Mouse (Mus musculus): ENCODE results near the gene Nab1. TPM values are rescaled to one million over a fixed set of nuclear protein-coding genes. Genes with fewer than 3 reads are reported as not detected.
"Not testable (repeated sequence)": the region's sequence is repeated elsewhere in the genome, so short reads cannot be mapped to it uniquely, and the experiment has no call there.

Gene Nab1
- polyA plus RNA-seq (2015; fragmentation: Nextera tagmentation; extraction: Ambion mirVana): 11.3 and 11.6 TPM in 2 replicates

- H3K9me3 ChIP-seq (replicated peaks; ENCODE audit: control insufficient read depth, low read length): no peaks in the 10 kb centered on the region
- no peaks in the 10 kb centered on the region for H3K36me3 ChIP-seq (ENCODE audit: control insufficient read depth, insufficient read depth, low read length)
- H3K4me3 ChIP-seq (replicated peaks; ENCODE audit: low read length): peak within 1 kb of the TSS; percentile 81
- no peaks in the 10 kb centered on the region for H3K27me3 ChIP-seq (ENCODE audit: control insufficient read depth, insufficient read depth, low read length)
- peak within 1 kb of the TSS; percentile 91 for H3K27ac ChIP-seq (ENCODE audit: low read length)
- peak within 1 kb of the TSS; percentile 96 for H3K9ac ChIP-seq (ENCODE audit: low read length)
- WGBS: under 1% methylated on average over 49 of the region's 80 CpGs
- peak within 1 kb of the TSS; percentile 74 for H3K4me2 ChIP-seq (ENCODE audit: low read depth, low read length)
- peaks cover 3% of the 10 kb centered on the region; the same call in 1 of the 2 replicates for H3K4me1 ChIP-seq (ENCODE audit: control insufficient read depth, insufficient read depth, low read length)
- ATAC-seq (ENCODE audit: insufficient read depth, low FRiP score): peak; percentile 92
Observed at GRCm38 (mm10) chr1:52500314-52500981, at the start of gene Nab1. TSS of gene Nab1 (minus strand) at chr1:52500679.

DNA sequence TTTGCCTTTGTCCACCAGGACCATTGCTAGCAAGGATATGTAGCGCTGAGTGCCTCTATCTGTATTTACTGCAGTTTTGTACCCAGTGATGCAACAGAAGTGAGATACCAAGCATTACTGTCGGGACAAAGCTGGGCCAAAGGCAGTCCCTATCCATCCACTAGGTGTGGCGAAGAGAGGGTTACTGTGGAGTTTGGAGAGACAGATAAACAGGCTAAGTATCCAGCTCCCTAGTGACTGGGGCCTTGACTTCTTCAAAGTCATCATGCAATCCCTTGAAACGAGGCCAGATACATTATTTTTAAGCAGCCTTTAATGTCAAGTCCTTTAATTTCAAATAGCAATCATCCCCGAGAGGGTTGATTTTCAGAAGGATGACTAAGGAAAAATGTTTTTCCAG is 47.0 kb upstream of the Nab1 start:
- no peak overlapping the region for H3K4me2 ChIP-seq (ENCODE audit: low read depth, low read length)
- no peak for ATAC-seq (ENCODE audit: insufficient read depth, low FRiP score)
- H3K9me3 ChIP-seq (replicated peaks; ENCODE audit: control insufficient read depth, low read length): 0 out of 2 replicates have a peak, but pooled peaks cover 6% of the 10 kb centered on the region
- H3K27me3 ChIP-seq (ENCODE audit: control insufficient read depth, insufficient read depth, low read length): no peaks in the 10 kb centered on the region
- no peak overlapping the region for H3K27ac ChIP-seq (ENCODE audit: low read length)
- no peak overlapping the region for H3K4me3 ChIP-seq (replicated peaks; ENCODE audit: low read length)
- H3K36me3 ChIP-seq (ENCODE audit: control insufficient read depth, insufficient read depth, low read length): no peaks in the 10 kb centered on the region
- no peak overlapping the region for H3K9ac ChIP-seq (ENCODE audit: low read length)
- WGBS: 79% methylated on average over 5 of the region's 5 CpGs
- H3K4me1 ChIP-seq (ENCODE audit: control insufficient read depth, insufficient read depth, low read length): no peaks in the 10 kb centered on the region

DNA sequence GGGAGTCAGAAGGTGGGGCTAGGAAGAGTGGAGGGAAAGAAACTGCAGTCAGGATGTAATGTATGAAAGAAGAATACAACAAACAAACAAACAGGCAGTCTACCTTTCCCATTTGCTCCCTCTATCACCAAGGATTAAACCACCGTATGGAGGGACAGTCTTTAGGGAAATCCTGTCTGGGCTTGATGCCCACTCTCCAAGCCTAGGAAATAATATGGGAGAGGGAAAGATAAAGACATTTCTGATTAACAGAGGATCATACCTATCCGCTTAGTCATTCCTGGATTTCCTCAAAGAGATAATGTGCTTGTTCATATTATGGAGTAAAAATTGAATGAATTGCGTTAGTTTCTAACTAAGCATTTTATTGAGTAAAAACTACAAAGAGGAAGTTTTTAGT is 46.3 kb upstream of the Nab1 start:
- Histone ChIP-seq H3K36me3 (ENCODE audit: control insufficient read depth, insufficient read depth, low read length) (no peaks in the 10 kb centered on the region), H3K4me2 (ENCODE audit: low read depth, low read length) (no peak overlapping the region), H3K4me1 (ENCODE audit: control insufficient read depth, insufficient read depth, low read length) (no peaks in the 10 kb centered on the region), H3K9me3 (replicated peaks; ENCODE audit: control insufficient read depth, low read length) (0 out of 2 replicates have a peak, but pooled peaks cover 6% of the 10 kb centered on the region), H3K9ac (ENCODE audit: low read length) (no peak overlapping the region), H3K27ac (ENCODE audit: low read length) (no peak overlapping the region), H3K4me3 (replicated peaks; ENCODE audit: low read length) (no peak overlapping the region), H3K27me3 (ENCODE audit: control insufficient read depth, insufficient read depth, low read length) (no peaks in the 10 kb centered on the region)
- ATAC-seq (ENCODE audit: insufficient read depth, low FRiP score): no peak
- 78% methylated on average over 3 of the region's 3 CpGs for WGBS

- H3K9ac ChIP-seq (ENCODE audit: low read length); H3K27ac ChIP-seq (ENCODE audit: low read length); H3K4me1 ChIP-seq (ENCODE audit: control insufficient read depth, insufficient read depth, low read length); H3K4me3 ChIP-seq (replicated peaks; ENCODE audit: low read length); H3K36me3 ChIP-seq (ENCODE audit: control insufficient read depth, insufficient read depth, low read length); ATAC-seq (ENCODE audit: insufficient read depth, low FRiP score); H3K27me3 ChIP-seq (ENCODE audit: control insufficient read depth, insufficient read depth, low read length); H3K9me3 ChIP-seq (replicated peaks; ENCODE audit: control insufficient read depth, low read length); H3K4me2 ChIP-seq (ENCODE audit: low read depth, low read length): not testable (repeated sequence)
- WGBS: 74% methylated on average over 3 of the region's 3 CpGs
Observed at GRCm38 (mm10) chr1:52540124-52540523, 39.6 kb upstream of the Nab1 start.

DNA sequence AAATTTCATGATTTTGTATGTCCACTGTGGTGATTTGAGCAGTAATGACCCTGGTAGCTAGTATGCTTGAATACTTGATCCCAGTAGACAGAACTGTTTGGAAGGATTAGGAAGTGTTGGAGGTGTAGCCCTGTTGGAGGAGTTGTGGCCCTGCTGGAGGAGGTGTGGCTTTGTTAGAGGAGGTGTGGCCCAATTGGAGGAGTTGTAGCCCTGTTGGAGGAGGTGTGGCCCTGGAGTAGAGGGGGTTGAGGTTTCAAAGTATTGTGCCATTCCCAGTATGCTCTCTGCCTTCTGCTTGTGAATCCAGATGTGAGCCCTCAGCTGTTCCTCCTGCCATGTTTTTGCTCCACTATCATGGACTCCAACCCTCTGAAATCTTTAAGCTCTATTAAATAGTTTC is 29.5 kb upstream of the Nab1 start:
- Histone ChIP-seq H3K27ac (ENCODE audit: low read length) (no peak overlapping the region), H3K36me3 (ENCODE audit: control insufficient read depth, insufficient read depth, low read length) (no peaks in the 10 kb centered on the region), H3K27me3 (ENCODE audit: control insufficient read depth, insufficient read depth, low read length) (no peaks in the 10 kb centered on the region), H3K4me3 (replicated peaks; ENCODE audit: low read length) (no peak overlapping the region), H3K9me3 (replicated peaks; ENCODE audit: control insufficient read depth, low read length) (no peaks in the 10 kb centered on the region), H3K4me2 (ENCODE audit: low read depth, low read length) (no peak overlapping the region), H3K4me1 (ENCODE audit: control insufficient read depth, insufficient read depth, low read length) (no peaks in the 10 kb centered on the region), H3K9ac (ENCODE audit: low read length) (no peak overlapping the region)
- no peak for ATAC-seq (ENCODE audit: insufficient read depth, low FRiP score)

DNA sequence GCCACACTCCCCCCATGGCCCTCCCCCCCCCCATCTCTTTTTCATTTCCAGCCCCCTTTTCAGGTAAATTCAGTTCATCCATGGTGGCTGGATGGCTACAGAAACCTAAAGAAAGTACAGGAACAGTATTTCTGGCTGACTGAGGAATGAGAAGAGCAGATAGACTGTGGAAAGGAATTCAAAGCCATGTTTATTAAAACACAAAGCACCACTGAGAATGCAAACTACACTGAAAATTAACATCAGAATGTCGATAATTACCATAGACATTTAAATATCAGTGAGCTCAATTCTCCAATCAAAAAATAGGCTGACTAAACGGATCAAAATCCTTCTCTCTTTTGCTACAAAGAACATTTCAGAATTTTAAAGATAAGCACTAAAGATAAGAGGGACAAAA is 27.2 kb upstream of the Nab1 start:
- H3K4me2 ChIP-seq (ENCODE audit: low read depth, low read length): no peak overlapping the region
- H3K9me3 ChIP-seq (replicated peaks; ENCODE audit: control insufficient read depth, low read length): no peaks in the 10 kb centered on the region
- WGBS: 48% methylated on average over 2 of the region's 2 CpGs
- ATAC-seq (ENCODE audit: insufficient read depth, low FRiP score): no peak
- no peak overlapping the region for H3K9ac ChIP-seq (ENCODE audit: low read length)
- 0 out of 2 replicates have a peak, but pooled peaks cover 2% of the 10 kb centered on the region for H3K4me1 ChIP-seq (ENCODE audit: control insufficient read depth, insufficient read depth, low read length)
- no peak overlapping the region for H3K27ac ChIP-seq (ENCODE audit: low read length)
- no peak overlapping the region for H3K4me3 ChIP-seq (replicated peaks; ENCODE audit: low read length)
- no peaks in the 10 kb centered on the region for H3K27me3 ChIP-seq (ENCODE audit: control insufficient read depth, insufficient read depth, low read length)
- H3K36me3 ChIP-seq (ENCODE audit: control insufficient read depth, insufficient read depth, low read length): no peaks in the 10 kb centered on the region

DNA sequence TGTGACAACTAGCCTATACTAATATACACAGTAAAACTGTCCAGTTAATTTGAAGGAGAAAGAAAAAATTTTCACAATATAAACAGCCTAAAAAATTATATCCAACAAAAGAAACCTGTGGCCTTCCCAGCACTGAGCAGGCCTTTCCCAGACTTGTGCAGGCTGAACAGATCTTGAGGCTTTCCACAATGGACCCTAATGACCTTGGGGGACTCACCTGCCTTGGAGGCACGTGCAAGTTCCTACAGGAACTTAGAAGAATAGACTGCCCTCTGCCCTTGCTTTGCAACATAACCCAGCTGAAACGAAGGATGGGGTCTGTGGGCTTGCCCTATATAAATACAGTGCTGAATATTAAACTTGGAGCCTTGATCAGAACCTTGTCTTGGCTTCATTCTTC is 26.8 kb upstream of the Nab1 start:
- ATAC-seq (ENCODE audit: insufficient read depth, low FRiP score): no peak

DNA sequence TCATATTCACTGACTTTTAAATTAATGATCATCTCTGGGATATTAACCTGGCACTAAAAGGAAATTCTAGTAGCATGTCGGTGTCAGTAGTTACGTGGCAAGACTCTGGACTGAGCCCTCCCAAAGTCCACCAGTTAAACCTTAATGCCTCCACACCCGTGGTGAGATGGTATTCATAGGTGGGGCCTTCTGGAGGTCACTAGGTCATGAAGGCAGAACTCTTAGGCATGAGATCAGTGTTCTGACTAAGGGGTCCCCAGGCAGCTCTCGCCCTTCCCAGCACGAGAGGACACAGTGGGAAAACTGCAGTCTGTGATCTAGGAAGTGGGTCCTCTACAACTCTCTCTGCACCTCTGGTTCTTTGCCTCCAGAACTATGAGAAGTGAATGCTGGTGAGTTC is 24.2 kb upstream of the Nab1 start:
- Histone ChIP-seq H3K4me1 (ENCODE audit: control insufficient read depth, insufficient read depth, low read length) (0 out of 2 replicates have a peak, but pooled peaks cover 2% of the 10 kb centered on the region), H3K36me3 (ENCODE audit: control insufficient read depth, insufficient read depth, low read length) (no peaks in the 10 kb centered on the region), H3K27ac (ENCODE audit: low read length) (no peak overlapping the region), H3K9me3 (replicated peaks; ENCODE audit: control insufficient read depth, low read length) (no peaks in the 10 kb centered on the region), H3K4me2 (ENCODE audit: low read depth, low read length) (no peak overlapping the region), H3K9ac (ENCODE audit: low read length) (no peak overlapping the region), H3K4me3 (replicated peaks; ENCODE audit: low read length) (no peak overlapping the region), H3K27me3 (ENCODE audit: control insufficient read depth, insufficient read depth, low read length) (no peaks in the 10 kb centered on the region)
- 72% methylated on average over 5 of the region's 5 CpGs for WGBS
- ATAC-seq (ENCODE audit: insufficient read depth, low FRiP score): no peak

More for the DNA sequence above, 26.8 kb upstream of the Nab1 start:
- H3K9me3 ChIP-seq (replicated peaks; ENCODE audit: control insufficient read depth, low read length): no peaks in the 10 kb centered on the region
- 55% methylated on average over 2 of the region's 2 CpGs for WGBS
- no peak overlapping the region for H3K4me3 ChIP-seq (replicated peaks; ENCODE audit: low read length)
- no peaks in the 10 kb centered on the region for H3K27me3 ChIP-seq (ENCODE audit: control insufficient read depth, insufficient read depth, low read length)
- H3K36me3 ChIP-seq (ENCODE audit: control insufficient read depth, insufficient read depth, low read length): no peaks in the 10 kb centered on the region
- H3K27ac ChIP-seq (ENCODE audit: low read length): no peak overlapping the region
- 0 out of 2 replicates have a peak, but pooled peaks cover 2% of the 10 kb centered on the region for H3K4me1 ChIP-seq (ENCODE audit: control insufficient read depth, insufficient read depth, low read length)
- no peak overlapping the region for H3K9ac ChIP-seq (ENCODE audit: low read length)
- H3K4me2 ChIP-seq (ENCODE audit: low read depth, low read length): no peak overlapping the region

- no peaks in the 10 kb centered on the region for H3K36me3 ChIP-seq (ENCODE audit: control insufficient read depth, insufficient read depth, low read length)
- no peak overlapping the region for H3K27ac ChIP-seq (ENCODE audit: low read length)
- no peaks in the 10 kb centered on the region for H3K9me3 ChIP-seq (replicated peaks; ENCODE audit: control insufficient read depth, low read length)
- H3K9ac ChIP-seq (ENCODE audit: low read length): no peak overlapping the region
- no peak overlapping the region for H3K4me3 ChIP-seq (replicated peaks; ENCODE audit: low read length)
- no peaks in the 10 kb centered on the region for H3K27me3 ChIP-seq (ENCODE audit: control insufficient read depth, insufficient read depth, low read length)
- no peak for ATAC-seq (ENCODE audit: insufficient read depth, low FRiP score)
- 0 out of 2 replicates have a peak, but pooled peaks cover 2% of the 10 kb centered on the region for H3K4me1 ChIP-seq (ENCODE audit: control insufficient read depth, insufficient read depth, low read length)
- WGBS: 55% methylated on average over 7 of the region's 7 CpGs
- H3K4me2 ChIP-seq (ENCODE audit: low read depth, low read length): no peak overlapping the region
Observed at GRCm38 (mm10) chr1:52524150-52524549, 23.7 kb upstream of the Nab1 start.
